Mouse (Mus musculus) liver, postnatal 0 days (tissue): ENCODE results near the gene Plekha6.

ENCODE experiments used
- CTCF ChIP-seq: sonication (generic); IDR thresholded peaks from 2 replicates; pipeline ENCODE4 v1.5.1; 2016; ENCODE audit warnings: antibody characterized with exemption, low read depth
- EP300 ChIP-seq: IDR thresholded peaks from 2 replicates; pipeline ENCODE4 v1.6.1; 2016; ENCODE audit warnings: antibody characterized with exemption, low read depth, mild to moderate bottlenecking

DNA sequence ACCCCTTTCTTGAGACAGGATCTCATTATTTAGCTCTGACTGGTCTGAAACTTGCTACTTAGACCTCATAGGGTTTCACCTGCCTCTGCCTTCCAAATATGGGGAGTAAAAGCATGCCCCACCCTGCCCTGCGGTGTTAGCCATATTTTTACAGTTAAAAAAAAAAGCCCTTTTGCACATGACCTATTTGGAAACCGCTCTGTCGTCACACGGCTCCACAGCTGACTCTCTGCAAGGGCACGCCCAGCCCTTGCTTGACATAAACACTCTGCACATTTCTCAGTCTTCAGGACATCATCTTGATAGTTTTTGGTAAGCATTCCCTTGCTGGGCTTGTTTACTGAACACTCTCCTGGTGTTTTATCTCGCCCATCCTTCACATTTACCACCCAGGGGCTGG lies 11.1 kb downstream of the Plekha6 start:
- TF ChIP-seq CTCF: no peak
- no peak for TF ChIP-seq EP300
